Mouse (Mus musculus): ENCODE measurements around the gene 1700025C18Rik.

1700025C18Rik gene

DNA sequence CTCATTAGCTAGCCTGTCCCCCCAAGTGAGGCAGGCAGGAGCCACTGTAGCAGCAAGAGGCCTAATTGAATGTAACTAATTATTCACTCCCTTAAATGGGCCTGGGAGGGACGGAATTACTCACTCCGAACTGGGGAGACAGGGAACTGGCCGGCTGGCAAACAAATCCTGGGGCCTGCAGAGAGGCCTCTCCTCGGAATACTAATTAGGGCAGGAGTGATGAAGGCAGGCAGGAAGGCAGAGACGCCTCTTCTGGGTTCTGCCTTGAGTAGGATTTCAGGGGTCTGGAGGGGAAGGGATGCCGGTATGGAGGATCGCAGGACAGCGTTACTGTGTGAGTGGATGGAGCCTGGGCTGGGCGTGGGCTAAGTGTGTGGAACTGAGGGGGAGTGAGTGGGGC is 13.5 kb downstream of the 1700025C18Rik start:
- no peak for DNase-seq

DNA sequence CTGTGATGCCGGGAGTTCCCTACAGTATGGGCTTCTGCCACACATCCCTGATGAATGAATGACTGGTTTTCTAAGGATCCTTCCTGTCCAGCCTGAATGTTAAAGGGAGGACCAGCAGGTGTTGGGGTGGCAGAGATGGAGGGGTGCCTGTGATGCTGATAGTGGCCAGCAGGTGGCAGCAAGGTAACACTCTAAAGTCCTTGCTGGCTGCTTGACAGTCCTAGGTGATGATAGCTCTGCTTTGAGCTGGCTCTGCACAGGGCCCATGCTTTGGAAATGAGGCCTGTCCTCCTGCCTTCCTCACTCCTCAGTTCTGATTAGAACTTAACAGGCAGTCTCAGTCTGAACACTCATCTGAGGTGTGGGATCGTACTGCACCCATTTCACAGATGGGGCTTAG is 15.6 kb downstream of the 1700025C18Rik start:
- DNase-seq: peak; percentile 88

DNA sequence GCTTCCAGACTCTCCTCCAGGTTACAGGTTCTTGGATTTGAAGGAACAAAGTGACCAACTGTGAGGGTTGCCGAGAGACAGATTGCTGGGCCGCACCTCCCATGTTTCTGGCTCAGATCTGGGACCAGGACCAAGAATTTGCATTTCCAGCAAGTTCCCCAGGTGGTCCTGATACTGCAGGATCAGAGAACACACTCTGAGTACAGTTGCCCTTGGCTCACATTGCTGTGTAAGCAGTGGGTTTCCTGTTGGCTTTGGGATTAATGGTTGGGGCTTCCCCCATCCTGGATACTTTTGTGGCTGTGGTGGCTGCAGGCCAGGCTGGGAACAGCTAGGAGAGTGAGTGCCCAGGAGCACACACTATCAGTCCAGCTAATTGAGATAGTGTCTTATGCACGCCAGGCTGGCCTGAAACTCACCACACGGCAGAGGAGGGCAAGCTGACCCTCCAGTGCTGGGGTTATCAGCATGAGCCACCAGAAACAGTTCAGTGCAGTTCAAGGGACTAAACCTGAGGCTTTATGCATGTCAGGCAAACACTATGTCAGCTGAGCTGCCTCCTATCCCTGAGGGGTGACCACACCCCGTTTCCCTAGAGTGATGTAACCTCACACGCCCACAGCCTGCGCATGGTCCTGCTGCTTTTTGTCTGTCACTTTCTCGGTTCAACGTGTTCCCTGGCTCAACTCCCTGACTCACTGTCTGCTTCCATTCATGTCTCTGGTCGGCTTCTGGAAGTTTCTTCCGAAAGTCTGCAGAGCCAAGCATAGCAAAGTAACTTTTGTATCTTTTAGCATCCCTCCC is 16.3 kb downstream of the 1700025C18Rik start:
- peak; percentile 81 for DNase-seq

DNA sequence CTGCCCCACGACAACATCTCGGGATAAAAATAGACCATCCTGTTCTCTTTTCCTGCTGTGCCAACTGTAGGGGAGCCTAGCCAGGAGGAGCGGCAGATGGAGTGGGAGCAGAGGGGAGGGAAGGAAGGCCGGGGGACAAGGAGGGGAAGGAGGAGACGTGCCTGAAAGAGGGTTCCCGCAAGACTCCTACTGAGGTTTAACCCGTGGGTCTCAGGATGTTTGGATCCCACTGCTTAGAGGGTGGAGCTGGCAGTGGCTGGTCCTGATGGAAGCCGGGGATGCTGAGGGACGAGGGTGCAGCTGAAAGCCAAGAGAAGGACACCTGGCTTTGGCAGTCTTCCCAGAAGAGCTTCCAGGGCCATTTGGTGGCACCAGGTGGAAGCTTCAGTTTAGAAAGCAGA is 17.2 kb downstream of the 1700025C18Rik start:
- DNase-seq: peak; percentile 54

DNA sequence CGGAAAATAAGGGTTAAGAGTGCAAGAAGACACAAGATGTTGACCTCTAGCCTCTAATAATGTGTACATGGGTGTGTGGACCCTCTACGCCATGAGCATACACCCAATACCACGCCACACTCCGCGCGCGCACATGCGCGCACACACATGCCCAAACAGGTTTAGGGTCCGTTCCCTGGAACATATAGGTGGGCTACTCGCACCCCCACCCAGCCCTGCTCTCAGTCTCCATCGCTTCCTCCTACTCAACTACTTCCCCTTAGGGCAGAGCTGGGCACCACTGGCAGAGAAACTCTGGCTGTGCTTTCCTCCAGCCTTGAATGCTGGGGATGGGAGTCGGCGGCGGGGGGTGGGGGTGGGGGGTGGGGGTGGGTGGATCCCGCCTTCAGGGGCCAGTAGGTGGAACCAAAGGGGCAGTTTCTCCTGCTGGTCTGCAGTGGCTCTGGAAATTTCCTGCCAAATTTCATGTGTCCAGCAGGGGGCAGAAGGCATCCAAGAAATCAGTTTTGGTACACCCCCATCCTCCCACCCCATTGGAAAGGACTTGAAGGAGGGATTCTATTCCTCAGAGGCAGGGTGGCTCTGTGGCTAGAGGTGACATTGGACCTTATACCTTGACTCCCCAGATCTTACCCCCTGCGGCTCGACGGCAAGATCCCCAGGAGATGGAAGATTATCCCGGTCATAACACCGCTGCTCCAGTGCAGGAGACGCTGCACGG is 20.3 kb downstream of the 1700025C18Rik start:
- peak; percentile 74 for DNase-seq

DNA sequence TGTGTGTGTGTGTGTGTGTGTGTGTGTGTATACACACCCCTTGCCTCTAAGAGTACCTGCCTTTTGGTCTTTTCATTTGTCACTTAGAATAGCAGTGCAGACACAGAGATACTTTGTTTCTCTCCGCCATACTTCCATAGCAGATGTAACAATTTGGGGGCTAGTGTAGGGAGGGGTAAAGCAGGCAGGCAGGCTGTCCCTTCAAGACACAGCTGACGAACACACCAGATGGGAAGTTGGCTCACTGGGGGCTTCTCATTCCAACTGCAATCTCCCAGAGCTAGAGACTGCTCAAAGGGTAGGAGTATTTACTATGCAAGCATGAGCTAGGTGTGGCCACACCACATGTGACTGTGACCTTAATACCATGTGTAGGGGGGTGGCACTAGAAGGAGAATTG is 21.7 kb downstream of the 1700025C18Rik start:
- DNase-seq: no peak

DNA sequence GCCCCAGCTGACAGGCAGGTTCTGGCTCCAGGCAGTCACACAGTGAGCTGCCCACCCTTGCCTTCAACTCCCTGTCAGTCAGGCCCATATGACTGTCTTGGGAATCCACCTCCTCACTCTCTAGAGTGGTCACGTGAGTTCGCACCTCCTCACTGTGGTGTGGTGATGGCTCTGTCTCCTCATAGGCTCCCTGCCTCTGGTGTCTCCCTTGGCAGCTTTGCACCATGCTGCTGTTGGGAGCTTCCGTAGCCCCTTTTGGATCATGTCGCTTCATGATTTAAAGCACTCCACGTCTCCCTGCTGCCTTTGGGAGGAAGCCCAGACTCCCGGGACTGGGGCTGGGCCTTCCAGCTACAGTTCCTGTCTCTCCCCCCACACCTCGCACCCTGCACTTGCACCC is 26.1 kb downstream of the 1700025C18Rik start:
- peak; percentile 83 for DNase-seq

DNA sequence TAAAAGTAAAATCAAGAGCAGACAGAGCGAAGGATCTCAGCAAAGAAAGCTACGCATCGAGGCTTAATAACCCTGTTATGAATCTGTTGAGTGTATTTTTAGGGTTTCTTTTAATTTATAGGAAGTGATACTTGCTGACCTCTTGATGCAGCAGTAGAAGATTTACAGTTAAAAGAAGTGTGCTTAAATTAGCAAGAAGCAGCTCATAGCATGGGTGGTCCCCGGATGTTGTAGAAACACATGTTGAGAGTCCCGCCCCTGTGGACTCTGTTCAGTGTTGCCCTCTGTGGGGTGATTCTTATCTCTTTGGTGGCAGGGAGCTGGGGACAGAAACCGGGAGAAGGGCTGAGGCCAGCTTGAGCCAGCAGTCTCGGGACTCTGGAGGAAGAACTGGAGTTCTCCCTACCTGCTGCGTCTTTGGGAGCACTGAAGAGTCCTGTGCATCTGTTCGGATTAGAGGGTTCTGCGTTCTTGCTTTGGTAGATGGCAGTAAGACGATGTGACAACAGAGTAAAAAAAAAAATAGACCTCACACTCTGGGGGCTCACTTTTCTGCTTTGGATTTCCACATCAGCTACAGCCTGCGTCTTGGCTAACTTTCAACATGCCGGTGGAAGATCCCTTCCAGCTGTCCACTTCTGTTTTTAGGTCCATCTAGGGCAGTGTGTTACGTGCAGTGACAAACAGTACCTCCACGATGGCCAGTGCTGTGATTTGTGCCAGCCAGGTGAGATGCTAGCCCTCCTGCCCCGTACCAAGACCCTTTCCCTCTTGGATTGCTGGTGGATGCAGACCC is 28.7 kb downstream of the 1700025C18Rik start:
- no peak for DNase-seq

DNA sequence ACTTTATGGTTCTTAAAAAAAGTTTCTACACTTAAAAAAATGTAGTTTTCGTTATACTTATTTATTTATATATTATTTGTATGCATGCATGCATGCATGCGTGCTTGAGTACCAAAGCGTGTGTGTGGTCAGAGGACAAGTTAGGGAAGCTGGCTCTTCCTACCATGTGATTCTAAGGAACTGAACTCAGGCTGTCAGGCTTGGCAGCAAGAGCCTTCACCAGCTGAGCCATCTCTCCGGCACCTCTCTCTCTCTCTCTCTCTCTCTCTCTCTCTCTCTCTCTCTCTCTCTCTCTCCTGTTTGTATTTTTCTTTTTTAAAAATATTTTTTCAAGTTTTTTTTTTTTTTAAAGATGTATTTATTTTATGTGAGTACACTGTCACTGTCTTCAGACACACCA is 30.6 kb downstream of the 1700025C18Rik start:
- no peak for DNase-seq

DNA sequence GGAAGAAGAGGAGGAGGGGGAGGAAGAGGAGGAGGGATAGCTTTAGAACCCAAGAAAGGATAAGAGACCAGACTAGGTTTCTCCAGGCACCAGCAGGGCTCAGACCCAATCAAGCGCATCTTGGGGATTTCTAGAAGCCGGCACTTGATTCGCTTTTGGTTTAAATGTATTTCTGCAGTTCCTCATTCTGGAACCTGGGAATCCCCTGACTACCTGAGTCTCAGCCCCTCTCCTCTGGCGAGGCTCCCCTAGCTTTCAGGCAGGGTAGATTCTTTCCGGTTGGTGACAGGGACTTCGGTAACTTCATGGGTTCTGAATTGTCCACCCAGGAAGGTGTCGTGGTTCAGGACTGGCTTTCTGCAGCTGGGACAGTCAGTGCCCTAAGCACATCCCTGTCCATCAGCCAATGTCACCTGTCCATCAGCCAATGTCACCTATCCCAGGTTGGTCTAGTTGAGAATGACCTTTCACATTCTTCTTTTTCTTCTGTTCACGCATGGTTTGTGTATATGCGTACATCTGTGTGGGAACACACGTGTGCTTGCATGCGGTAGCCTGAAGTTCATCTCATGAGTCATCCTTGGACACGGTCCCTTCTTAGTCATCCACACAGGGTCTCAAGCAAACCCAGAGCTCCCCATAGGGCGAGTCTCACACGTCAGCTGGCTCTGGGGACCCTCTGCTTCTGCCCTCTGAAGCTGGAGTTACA is 34.0 kb downstream of the 1700025C18Rik start:
- no peak for DNase-seq

DNA sequence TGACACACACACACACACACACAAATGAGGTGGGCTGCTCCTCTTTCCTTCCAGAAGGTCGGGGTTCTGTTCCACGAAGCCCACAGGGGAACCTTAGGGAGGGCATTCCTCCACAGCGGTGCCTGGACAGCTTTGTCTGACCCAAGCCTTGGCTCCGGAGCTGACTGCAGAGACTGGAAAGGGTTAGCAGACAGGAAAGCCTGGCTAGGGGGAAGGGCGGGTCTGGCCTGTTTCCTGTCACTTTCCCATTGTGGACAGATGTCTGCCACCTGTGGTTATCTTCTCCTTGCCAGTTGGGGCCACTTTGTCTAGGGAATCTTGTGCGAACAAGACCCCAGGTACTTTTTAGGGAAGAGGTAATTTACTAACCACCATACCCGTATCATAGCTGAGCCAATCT is 34.6 kb downstream of the 1700025C18Rik start:
- no peak for DNase-seq

DNA sequence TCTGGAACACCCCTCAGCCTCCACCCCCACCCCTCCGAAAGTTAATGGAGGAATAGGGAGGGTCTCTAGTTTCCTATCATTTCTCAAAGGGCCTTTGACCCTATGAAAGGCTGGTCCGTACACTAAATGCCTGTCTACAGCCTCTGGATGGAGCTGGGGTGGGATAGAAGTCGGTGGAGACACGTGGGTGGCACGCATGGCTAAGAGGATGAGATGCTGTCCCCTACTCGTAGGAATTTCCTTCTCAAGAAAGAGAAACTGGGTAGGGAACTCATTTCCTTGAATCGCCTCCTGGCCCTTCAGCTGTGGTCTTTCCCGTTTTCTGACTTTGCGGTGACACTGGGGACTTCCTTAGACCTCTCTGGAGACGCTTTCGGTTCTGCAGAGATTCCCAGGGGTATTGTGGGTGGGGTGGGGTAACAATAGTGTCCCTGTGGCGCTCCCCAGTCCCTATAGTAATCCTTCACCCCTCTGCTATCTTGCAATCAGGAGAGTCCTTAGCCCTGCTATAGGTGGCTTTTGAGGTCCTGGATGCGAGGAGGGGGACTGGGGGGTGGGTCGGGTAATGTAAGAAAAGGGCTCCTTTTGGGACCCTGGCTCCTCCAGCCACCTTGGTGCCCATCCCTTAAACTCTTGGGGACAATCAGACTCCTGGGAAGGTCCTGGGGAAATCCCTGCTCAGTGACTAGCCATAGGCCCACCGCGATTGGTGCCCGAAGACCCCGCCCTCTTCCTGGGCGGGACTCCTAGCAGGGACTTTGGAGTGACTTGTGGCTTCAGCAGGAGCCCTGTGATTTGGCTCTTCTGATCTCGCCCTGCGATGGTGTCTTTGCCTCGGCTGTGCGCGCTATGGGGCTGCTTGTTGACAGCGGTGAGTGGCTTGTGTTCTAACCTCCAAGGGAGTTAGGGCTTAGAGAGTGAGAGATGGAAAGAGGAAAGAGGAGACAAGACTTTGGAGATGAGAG is 35.4 kb downstream of the 1700025C18Rik start, which contains the start of gene Cd40:
Cd40 (plus strand) TSS at position 740 of the 965 bp plus-strand sequence.
- no peak for DNase-seq

DNA sequence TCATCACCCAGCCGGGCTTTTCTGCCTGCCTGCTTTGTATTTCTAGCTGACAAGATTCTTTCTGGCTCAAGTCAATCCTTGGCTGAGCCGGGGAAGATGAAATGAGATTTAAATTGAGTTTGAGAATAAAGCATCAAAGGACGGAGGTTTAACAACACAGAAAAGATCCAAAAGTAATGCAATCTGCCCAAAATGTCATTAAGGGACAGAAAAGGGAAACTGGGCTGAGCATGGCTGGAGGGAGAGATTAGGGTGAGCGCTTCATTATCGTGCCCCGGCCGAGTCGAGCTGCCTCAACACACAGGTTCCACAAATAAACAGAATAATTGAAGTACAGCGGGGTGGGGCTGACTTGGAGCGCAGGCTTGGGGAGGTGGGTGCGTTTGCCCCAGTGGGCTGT is 39.0 kb downstream of the 1700025C18Rik start:
- DNase-seq: no peak

DNA sequence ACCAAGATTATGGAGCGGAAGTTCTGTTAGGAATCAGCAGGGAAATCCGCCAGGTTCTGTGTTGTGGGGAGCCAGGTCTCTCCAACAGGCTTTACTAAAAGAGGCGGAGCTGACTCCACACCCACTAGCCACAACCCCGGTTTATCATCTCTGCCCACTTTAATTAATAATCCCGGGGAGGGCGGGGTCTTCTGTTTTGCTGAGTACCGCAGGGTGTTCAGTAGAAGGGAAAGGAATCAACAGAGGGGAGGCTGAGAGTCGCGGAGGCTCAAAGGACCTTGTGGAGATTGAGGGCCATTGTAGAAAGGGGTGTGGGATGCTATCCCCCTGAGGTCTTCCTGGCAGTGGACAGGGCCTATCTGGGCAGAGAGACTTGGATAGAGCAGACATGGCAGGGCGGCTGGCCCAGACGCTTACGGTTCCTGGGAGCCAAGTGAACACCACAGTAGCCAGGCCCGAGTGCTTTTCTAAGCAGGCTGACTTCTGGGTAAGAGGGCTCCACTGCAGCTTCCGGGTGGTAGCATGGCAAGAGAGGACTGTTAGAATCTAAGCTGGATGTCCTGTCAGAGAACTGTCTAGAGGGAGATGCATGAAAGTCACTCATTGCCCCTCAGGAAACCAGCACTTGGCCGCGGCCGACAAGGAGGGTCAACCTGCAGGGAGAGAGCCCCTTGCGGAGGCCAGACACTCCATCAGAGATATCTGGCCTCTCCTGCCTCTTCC is 39.6 kb downstream of the 1700025C18Rik start:
- DNase-seq: no peak

DNA sequence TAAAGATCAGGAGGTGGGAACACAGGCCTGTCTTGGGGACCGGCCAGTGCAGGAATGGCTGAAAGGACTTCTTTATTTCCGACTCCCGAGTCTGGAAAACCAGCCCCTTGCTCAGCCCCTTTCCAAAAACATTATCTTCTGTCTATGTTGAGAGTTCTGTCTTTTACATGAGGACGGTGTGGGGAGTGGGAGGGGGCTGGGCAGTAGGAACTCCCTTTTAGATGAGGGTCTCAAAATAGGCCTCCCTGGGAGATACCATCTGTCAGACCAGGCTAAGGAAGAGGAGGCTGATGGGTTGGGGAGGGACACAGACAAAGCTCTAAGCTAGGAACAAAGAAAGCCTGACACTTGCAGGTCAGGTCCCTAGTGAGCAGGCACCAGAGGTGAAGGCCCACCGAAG is 41.5 kb downstream of the 1700025C18Rik start:
- no peak for DNase-seq

DNA sequence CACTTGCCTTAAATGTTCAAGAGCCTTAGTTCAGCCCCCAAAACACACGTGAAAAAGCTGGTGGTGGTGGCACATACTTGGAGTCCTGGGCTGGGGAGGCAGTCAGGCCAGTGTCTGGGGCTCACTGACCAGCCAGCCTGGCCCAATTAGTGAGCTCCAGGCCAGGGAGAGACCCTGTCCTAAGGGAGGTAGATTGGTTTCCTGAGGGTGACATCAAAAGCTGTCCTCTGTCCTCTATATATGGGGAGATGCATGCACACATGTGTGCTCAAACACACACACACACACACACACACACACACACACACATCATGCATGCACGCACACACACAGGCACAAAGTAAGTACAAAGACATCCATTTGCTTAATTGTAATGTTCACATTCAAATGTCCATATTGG is 46.8 kb downstream of the 1700025C18Rik start:
- no peak for DNase-seq

DNA sequence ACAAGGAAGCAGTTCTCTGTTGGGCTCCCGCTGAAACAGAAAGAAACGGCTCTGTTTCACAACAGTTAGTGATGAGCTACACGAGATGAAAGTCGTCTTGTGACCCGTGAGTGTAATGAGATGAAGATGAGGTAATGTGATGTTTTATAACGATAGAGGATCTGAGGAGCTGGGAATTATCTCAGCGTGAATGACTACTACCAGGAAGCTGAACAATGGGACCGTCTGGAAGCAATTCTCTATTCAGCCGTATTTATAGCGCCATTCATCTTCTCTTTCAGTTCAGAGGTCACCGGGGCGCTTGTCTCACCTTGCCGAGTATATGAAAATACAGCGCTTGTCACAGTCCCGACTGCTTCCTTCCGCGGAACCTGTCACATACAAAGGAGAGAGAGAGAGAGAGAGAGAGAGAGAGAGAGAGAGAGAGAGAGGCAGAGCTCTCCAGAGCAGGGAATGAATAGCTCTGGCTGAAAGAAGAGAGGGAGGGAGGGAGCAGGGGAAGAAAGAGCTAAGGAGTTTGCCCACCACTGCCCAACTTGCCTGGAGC is 47.4 kb downstream of the 1700025C18Rik start:
- no peak for DNase-seq

DNA sequence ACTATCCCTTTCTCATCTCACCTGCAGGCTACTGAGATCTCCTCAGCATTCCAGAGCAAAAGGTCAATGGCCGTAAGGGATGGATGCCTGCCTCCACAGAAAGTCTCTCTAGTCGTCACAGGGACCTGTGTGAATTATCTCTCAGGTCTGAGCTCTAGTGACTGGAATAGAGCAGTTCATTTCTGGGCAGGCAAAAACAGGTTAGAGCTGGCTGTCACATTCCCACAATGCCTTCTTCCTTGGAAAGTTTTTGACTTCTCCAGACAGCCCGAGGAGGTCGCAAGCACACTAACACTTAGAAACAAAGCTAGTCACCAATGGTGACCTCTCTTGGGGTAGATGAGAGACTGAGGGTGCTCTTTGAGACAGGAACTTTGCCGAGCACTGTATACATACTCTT is 48.4 kb downstream of the 1700025C18Rik start:
- no peak for DNase-seq

DNA sequence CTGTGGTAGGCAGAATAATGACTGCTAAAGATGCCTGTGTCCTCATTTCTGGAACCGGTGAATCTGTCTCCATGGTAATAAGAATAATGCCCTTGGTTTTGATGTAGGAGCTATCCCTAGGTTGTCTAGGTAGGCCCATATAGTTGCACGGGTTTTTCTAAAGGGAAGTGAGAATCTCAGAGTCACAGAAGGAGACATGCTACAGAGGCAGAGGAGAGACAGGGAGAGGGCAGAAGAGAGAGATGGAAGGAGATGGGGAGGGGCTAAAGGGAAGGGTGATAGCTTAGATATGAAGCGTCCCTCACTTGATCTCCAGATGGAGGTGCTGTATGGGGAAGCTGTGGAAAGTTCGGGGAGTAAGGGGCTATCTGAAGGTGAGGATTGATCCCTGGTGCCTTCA is 53.1 kb downstream of the 1700025C18Rik start:
- DNase-seq: no peak

DNA sequence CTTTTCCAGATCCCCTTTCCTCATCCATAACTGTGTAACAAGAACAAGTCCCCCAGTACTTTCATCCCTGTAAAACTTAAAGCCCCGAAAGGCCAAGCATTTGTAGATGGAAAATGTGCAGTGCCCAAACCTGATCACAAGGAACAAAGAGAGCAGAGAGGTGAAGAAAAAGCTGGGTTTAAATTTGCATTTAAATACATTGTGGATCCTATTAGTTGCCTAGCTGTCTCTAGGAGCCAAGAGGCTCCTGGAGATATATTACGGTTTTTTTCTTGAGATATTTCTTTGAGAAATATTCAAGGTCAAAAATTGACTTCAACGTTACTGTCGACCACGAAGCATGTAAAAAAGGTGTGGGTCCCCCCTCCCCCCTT is 55.5 kb downstream of the 1700025C18Rik start:
- no peak for DNase-seq

Measured in right cerebral cortex, adult 18-20 months (tissue).